Mouse (Mus musculus) cerebellum, adult 11 months (tissue): ENCODE measurements around the gene Taf3.

Source experiments
- DNase-seq: peaks from one replicate; pipeline ENCODE4 v3.0.0; 2022

The Taf3 gene

DNA sequence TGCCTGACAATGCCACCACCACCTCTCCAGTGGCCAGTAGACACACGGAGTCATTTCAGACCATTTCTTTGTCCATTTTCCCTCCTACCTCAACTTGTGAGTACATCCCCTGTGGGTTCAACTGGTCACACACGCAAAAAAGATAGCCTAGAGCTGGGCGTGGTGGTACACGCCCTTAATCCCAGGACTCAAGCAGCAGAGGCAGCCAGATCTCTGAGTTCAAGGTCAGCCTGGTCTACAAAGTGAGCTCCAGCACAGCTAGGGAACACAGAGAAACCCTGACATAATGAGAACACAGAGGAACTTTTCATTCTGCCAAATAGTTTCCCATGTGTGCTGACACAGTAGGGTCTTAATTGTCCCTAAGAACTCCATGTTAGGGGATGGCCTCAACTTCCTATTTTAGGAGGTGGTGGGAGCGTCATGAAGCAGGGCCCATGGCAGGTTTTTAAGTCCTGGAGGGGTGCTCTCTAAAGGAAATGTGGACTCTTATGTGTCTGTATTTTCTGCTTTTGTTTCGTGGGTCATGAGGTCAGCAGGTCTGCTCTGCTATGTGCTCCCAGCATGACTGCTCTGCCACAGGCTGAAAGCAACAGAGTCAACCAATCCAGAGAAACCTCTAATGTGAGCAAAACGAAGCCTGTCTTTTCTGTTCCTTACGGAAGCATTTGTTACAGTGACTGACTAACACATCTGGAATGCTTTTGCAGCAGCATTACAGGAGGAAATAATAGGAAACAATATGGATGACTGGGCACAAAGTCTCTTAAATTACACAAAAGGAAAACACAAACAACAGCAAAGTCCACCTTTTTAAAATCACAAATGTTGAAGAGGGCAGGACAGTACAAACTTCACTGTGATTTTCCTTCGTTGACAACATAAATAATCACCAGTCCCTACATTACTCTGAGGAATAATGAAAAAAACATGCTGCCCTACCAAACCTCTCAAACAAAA is 92.5 kb downstream of the Taf3 start:
- DNase-seq: no peak

DNA sequence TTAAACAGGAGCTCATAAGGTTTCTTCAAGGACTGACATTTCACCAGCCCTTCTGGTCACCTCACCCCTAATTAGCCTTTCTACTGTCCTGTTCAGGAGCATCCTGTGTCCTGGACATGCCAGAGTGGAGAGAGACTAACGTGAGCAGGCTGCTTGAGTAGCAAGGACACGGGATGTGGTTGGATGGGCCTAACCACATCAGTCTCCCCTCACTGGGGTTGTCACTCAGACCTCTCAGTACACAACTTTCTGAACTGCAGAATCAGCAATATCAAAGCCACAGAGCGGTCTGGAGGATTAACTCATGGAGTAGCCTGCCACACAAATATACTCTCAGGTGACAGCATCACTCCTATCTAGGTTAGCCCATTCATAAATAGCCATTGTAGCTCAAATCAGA is 101.7 kb downstream of the Taf3 start:
- DNase-seq: no peak

DNA sequence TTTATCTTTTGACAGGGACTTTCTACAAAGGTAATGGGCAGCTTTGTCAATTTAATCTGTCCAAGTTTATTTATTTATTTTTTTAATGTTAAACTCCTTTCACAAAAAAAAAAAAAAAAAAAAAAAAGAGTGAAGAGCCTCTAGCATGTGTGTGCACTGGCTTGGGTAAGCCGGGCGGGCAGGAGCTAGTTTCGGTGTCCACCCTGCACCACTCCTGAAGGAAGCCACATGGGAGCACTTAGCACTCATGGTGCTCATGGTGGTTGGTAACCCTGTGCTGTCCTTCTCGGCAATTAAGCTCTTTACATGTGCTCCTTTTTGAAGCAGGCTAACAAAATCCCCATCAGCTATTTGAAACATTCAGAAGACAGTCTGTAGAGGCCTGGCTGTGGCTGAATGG is 102.8 kb downstream of the Taf3 start:
- no peak for DNase-seq

DNA sequence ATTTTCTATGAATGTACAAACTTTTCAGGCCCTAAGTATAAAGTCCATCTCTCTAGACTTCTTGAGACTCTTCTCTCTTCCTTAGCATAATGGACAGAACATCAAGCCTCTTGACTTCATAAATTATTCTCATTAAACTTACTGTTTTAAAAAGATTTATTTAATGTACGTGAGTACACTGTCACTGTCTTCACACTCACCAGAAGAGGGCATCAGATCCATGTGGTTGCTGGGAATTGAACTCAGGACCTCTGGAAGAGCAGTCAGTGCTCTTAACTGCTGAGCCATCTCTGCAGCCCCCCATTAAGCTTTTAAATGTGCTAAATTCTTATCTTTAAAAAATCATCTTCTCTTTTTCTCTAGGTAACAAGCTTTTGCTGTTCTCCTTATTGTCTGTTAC is 105.4 kb downstream of the Taf3 start:
- no peak for DNase-seq

DNA sequence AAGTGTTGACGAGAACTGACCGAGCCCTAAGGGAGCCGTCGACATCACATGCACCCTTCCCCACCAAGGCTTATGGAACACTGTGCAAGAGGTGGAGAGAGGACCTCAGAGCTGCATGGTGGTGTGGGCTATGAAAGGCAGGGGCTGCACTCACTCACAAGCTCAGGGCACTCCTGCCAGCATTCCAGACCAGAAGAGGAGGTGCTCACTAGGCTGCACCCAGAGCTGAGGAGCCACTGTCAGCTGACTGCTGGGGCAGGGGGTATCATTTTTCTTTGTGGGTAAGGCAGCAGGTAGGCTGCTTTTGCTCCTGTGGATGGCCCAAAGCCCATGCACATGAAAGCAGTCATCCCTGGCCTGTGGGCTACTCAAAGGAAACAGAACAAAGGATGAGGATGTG is 109.1 kb downstream of the Taf3 start:
- DNase-seq: no peak

DNA sequence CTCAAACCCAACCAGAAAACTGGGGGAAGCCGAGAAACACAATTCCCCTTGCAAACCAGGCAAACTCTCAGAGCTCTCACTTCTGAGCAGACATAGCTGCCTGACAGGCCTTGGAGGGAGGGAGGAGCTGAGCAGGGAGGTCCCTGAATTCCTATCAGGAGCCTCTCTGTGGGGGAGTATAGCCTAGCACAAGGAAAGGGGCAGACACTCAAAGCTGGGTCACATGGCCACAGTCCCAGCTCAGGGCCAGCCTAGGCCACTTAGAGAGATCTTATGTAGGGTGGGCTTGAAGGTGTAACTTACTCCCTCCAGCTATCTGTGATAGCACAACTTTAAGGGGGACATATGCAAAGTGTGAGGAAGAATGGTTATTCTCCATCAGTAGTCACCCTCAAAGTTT is 112.4 kb downstream of the Taf3 start:
- no peak for DNase-seq

DNA sequence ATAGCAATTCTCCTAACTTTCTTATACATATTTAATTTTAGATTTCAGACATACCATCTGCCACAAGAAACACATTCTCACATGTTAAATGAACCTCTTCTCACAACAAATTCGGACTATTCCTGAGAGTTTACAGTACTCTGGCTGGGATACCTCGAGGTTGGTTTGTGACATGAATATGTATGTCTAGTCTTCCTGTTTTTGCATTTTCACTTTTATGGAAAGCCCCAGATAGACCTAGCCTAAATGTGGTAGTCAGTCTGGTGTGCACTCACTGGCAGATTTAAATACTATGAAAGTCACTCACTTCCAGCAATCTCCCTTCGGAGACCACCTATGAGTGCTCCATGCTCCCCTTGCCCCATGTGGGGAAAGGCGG is 121.5 kb downstream of the Taf3 start:
- no peak for DNase-seq

DNA sequence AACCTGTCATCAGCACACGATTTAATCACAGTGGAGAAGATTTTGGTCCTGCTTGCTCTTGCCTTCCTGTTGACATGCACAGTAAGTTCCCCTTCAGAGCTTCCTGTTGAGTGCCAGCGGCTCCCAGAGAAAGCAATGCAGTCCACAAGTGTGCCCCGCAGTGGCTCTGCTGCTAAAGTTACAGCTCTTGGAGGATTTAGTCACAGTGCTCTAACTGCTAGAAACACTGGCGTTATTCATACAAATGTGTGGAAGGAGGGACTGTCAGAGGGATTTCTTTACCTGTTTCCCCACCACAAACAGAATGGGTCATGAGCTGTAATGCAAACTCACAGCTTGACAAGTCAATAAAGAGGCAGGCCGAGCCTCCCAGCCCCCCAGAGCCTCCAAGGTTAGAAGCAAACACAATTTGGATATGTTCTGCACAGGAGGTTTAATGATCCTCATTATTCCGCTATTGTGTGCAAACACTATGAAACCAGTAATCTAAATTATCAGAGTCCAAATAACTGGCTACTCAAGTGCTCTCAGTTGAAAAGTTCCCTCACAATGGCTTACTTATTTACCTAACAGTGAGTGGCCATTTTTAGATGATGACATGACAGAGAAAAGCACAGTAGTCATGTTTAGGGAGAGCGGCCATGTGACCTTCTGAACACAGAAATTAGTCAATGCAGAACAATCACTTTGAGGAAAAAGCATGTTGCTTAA is 122.0 kb downstream of the Taf3 start:
- DNase-seq: no peak

DNA sequence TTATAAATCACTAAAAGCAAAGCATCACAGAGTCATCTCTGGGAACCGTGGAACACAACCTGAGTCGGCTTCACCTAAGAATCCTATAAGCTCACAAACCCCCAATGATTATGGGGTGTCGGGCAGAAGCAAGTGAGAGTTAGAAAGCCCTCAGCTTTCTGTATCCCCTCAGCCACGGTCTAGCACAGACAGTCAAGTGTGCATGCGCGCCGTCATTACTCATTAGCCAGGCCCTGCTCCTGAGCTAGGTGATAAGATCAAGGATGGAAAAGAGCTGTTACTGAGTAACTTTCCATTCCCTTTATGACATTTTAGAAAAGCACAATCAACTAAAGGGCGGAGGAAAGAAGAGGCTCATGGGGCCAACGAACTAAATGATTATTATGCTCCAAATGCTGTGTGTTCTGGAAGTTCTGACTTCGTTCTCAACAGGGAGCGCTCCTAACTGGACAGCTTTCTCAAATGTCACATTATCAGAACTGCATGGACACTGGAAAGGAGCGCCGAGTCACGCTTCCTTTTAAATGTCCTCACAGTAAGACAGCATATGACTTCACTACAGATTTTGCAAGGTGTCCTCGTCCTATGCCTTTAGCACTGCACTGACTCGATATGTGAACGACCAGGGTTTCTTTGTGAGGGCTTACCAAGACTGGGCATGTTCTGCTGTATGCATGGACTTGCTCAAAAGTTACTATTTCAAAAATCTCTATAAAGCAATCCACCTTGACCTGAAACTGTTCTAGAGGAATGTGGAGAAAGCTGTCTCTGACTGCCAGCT is 129.5 kb downstream of the Taf3 start:
- DNase-seq: no peak

DNA sequence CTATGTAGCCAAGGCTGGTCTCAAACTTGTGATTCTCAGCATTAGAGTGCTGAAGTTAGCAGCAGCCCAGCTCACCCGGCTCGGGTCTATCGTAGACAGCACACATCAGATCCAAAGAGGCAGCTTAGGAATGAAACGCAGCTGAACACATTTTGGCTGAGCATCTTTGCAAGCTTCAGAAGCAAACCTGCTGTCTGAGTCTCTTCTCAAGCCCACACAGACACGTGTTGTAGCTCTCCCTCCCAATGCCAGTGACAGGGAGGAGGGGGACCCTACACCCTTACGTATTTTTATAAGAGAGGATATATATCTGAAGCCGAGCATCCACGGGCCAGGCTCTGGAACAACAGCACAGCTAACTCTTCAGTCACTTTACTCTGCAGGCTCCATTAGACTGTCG is 130.8 kb downstream of the Taf3 start:
- DNase-seq: no peak

DNA sequence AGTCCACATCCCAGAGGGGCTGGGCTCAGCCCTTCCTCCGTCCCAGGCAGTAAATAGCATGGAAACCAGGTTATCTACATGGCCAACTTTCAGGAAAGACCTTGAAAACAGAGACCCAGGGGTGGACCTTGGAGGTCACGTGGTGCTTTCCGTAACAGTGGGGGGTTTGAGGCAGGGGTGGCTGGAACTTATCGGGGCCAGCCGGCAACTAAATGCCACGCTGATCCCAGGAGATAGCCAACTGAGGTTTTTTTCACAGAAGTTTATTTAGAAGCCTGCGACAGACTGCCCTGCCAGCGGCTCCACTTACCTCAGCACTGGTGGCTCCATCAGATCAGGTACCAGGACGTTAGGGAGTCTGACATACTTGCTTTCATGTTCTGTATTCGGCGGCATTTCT is 142.4 kb downstream of the Taf3 start:
- DNase-seq: no peak

DNA sequence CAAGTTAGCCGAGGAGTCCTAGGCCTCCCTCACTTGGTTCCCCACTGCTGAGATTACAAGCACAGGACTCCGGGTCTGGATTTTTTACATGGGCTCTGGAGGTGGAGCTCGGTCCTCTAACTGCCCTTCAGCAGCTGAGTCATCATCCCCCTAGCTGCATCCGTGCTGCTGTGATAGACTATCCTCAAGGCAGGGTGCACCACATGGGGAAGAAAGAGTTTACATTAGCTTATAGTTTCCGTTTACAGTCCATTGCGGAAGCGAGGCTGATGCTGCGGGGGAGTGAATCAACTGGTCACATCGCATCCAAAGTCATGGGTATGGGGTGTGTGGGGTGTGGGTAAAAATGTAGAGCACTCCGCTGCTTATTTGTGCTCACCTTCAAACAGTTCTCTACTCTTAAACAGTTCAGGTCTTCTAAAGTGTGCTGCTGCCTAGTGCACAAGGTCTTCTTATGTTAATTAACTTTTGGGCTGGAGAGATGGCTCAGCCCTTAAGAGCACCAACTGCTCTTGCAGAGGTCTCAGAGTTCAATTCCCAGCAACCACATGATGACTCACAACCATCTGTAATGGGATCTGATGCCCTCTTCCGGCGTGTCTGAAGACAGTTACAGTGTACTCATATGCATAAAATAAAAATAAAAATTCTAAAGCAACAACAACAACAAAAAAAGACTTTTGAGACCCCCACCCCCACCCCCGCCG is 144.4 kb downstream of the Taf3 start:
- no peak for DNase-seq

DNA sequence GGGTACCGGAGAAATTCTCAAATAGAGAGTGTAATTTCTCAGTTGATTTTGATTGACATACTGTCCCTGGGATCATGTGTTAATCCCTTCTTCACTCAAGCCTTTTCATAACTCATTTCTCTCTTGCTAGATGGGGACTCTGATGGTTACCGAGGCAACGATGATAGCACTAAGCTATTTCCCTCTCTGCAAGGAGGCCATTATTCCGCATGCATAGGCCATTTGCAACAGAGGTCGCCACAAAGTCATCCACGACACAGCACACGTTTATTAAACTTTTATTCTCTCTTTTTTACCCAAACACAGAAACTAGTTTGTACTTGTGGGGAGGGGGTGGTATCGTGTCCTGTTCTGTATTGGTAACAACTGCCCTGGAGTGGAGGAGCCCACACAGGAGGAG is 150.6 kb downstream of the Taf3 start:
- DNase-seq: no peak

DNA sequence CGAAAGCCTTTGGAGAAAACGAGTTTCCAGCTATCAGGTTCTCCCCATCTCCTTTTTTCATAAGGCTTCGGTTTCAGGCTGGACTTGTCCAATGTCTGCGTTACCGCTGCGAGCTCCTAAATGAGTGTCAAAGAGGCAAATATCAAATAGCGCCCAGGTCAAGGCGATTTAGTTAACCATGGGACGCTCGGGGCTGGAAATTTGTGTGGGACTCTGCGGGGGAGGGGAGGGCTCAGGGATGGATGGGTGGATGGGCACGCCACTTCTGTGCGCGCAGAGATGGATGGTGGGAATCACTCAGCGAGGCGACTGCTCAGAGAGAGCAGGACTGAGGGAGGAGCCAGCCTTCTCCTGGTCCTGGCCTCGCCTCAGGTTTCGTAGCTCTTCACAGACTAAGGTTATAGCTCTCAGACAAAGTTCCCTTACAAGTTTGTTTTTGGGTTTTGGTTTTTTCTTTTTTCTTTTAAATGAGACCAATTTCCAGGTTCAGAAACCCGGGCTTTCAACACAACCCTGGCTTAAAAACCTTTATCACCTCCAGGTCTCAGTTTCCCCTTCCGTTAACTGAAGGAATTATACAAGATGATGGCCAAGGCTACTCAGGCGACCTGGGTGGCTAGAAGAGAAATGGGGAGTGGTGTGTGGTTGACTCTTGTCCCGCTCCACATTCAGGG is 152.2 kb downstream of the Taf3 start:
- DNase-seq: no peak

DNA sequence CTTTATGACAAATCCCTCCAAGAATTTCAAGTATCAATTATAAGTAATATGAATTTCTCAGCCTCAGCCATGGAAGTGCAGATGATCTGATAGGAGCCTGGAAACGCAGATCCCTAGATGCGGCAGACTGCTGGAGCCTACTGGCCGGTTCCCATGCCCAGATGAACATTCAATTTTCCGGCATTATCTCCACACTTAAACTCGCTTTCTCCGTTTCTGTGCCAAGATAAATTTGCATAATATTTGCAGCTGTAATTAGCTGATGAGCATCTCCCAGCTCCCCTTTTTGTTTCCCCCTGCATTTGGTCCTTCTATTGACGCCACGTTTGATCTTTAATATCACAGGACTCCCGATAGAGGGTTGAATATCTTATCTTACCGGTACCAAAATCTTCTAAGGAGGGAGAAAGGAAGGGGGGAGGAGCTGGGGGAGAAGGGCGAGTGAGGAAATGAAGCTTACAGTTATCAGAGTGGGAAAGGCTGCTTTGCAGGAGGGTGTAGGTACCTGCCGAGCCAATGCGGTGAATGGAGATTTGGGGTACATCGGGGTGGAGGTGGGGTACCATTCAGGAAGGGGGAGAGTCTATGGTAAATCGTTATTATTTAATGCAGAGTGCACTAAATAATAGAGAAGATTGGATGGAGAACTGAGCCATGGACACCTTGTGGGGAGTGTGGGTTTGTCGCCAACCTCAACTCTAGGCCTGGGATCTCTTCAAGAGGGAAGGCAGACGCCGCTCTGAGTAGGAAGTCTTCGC is 153.4 kb downstream of the Taf3 start:
- DNase-seq: no peak

DNA sequence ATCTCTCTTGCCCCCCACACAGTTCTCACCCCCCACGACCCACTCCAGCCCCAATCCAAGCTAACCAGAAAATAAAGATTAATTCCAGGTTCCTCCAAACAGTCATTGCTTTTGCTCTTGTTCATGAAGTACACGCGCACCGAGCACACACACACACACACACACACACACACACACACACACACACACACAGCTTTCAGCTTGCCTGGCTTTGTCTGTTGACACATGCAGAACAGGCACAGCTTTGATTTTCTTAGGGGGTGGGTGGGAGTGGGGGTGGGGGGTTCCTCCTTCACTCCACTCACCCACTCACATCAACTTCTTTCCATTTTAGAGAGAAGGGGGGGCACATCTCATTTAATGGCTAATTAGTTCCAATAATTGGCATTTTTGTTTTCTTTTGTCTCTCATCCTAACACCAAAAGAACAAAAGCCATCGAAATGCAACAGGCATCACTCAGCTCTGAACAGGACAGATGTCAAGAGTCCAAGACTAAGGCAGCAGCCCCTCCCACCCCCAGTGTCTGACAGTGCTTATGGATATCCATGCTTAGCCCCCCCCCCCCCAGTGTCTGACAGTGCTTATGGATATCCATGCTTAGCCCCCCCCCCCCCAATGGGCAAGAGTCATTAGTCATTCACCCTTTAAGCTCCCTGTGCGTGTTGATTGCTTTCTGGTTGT is 155.0 kb downstream of the Taf3 start:
- no peak for DNase-seq

DNA sequence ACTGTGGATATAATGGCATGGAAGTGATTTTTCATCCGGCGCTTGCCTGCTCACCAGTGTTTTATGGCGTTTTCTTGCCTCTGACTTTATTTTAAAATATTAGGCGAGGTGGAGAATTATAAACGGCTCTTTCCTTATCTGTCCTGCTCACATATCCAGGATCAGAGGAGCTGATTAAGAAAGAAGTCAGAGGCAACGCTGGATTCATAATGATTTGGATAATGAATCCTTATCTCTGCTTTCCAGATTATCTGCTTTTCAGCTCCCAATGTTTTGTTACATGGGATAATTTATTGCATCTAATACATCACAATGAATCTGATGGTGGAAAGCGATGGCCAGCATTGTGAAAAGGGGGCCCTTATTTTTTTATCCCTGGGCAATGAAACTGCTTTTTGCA is 155.9 kb downstream of the Taf3 start:
- DNase-seq: no peak

DNA sequence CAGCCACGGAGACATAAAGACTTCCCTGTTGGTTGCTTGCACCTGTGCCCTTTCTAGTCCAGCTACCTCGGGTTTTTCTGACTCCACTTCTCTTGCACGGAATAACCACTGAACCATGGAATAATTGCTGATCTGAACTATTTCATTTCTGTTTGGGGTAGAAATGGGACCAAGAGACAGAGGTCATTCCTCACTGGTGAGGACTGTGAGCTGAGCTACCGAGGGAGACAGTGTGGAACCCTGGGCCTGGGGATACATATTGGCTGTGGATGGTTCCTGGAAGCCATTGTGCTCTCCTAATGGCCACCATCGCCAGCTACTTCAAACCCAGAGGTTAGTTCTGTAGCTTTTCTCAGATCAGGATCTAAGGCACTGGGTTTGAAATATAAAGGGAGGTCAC is 157.5 kb downstream of the Taf3 start:
- DNase-seq: no peak

DNA sequence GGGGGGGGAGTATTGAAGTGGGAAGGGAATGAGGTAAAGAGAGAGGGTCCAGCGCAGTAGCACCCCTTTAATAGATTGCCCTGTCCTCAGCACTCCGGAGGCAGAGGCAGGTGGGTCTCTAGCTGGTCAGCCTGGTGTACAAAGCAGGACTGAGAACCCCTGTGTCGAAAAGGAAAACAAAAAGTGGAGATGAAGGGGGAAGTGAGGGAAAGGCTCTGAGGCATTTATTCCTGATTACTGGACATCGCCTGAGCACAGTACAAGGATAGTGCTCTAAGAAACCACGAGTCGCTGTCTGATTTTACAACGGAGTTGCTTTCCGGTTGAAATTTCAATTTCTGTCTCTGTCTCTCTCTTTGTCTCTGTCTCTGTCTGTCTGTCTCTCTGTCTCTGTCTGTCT is 158.1 kb downstream of the Taf3 start:
- DNase-seq: no peak

DNA sequence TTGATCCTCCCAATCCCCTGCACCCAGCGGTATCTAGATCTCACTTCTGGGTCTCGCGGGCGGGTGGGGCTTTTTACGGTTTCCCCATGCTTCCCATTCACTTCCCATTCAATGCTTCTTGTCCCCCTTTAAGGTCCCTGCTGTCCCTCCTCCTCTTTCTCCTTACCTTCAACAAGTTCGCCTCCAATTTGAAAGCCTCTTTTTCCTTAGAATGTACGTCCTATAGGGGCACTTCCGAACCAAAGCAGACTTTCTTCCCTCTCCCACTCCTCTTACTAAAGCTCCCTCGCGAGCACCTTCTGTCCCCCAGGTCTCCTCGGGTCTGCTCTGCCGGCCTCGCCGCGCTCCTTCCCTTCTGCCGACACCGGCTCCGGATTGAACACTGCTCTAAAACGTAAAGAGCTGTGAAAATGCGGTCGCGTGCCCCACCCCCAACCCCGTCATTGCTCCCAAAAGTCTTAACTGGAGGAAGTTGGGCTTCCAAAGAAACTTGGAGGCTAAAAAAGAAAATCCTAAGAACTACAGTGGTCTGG is 158.7 kb downstream of the Taf3 start, which contains the start of gene Gata3:
Gene Gata3, minus strand, starts transcription at position 384 of the 533 bp plus-strand sequence.
- no peak for DNase-seq
